Comparison of ENCODE assay signal across 8 mouse cellular contexts in the genomic region with DNA sequence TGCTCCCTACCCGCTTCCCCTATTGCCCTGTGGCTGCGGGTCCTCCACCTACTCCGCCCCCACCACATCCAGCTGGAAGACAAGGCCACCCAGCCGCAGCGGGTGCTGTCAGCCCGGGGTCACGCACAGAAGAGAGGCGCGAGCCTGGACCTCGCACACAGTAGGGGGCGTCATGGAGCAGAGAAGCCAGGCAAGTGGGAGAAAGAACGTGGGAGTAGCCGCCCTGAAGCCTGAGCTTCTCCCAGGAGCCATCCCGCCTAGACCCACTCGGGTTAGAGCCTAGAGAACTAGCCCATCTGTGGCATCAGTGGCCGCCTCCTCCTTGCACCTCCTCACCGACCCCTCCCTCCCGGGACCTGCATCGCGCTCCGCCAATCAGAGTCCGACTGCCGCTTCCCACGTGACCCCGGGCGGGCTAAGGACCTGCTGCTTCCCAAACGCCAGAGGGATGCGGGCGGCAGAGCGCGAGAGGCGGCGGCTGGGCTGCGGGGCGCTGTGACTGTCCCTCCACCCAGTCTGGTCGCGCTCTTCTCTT. TPM values are rescaled to one million over a fixed set of nuclear protein-coding genes. Genes with fewer than 3 reads are reported as not detected.
A peak's percentile ranks its signal among the peaks of the same experiment; 100 is the strongest.
DNase-seq lines count a peak whose midpoint lies in the region; TF ChIP-seq lines count a peak whose summit lies in the region.

No protein-coding gene starts in this region.

- H3K9me3 ChIP-seq in hindbrain, embryonic 10.5 days, result no peaks in the 10 kb centered on the region

- H3K4me3 ChIP-seq in hindbrain, embryonic 10.5 days, result peak overlapping the region; percentile 76
- peak overlapping the region; percentile 67 for H3K4me3 ChIP-seq in olfactory bulb, adult 2 months (ENCODE audit: insufficient read depth, low read depth, low read length)

- H3K36me3 ChIP-seq in hindbrain, embryonic 10.5 days, result no peaks in the 10 kb centered on the region

- WGBS in hindbrain, embryonic 10.5 days, result under 1% methylated on average over 37 of the region's 37 CpGs
- WGBS in olfactory bulb, adult 2 months, result under 1% methylated on average over 37 of the region's 37 CpGs

- peak; percentile 95 for DNase-seq in MN1 (ENCODE audit: low spot score)
- peak; percentile 99 for DNase-seq in cerebellum, postnatal 10 days
- peak; percentile 95 for DNase-seq in frontal cortex, postnatal 10 days (ENCODE audit: low spot score in 2 of 2)
- DNase-seq in hindbrain, embryonic 10.5 days (ENCODE audit: low spot score), result peak; percentile 96
- peak; percentile 97 for DNase-seq in layer of hippocampus, adult 8-10 months (ENCODE audit: low spot score in 2 of 2)
- peak; percentile 78 to 80 for DNase-seq in lung, adult 18-20 months
- DNase-seq in thymus, postnatal 25 days, result peak; percentile 50

- peak overlapping the region; percentile 84 for H3K27ac ChIP-seq in hindbrain, embryonic 10.5 days
- peak overlapping the region; percentile 94 for H3K27ac ChIP-seq in olfactory bulb, adult 2 months (ENCODE audit: insufficient read depth, low read depth, low read length)

- TF ChIP-seq POLR2A in olfactory bulb, adult 2 months (IDR thresholded peaks at IDR 0.05; ENCODE audit: insufficient read depth, low read depth, low read length), result peak; percentile 92

- peaks cover 64% of the 10 kb centered on the region for H3K27me3 ChIP-seq in hindbrain, embryonic 10.5 days (ENCODE audit: insufficient read depth, poor library complexity, severe bottlenecking)

- H3K4me1 ChIP-seq in hindbrain, embryonic 10.5 days (replicated peaks), result peaks cover 28% of the 10 kb centered on the region
- H3K4me1 ChIP-seq in olfactory bulb, adult 2 months (ENCODE audit: control insufficient read depth, insufficient read depth, low read length), result no peaks in the 10 kb centered on the region

- peak; percentile 37; the same call in 1 of the 2 replicates for TF ChIP-seq CTCF in olfactory bulb, adult 2 months (IDR thresholded peaks at IDR 0.05; ENCODE audit: insufficient read depth, low read depth, low read length)

RNA-seq across cellular contexts. Expression of a gene that starts 26.7 kb away (rescaled TPM):
- 10.6 and 11.9 TPM in 2 replicates for polyA plus RNA-seq in hindbrain, embryonic 10.5 days (2016; fragmentation: Nextera tagmentation; extraction: Ambion mirVana)
- total RNA-seq in layer of hippocampus, adult 8-10 months (2022), result 10 to 100 TPM; 53.0 to 55.6 (median 53.6) TPM
- polyA plus RNA-seq in olfactory bulb, adult 2 months (2012; ENCODE audit: insufficient read depth, insufficient read length, low replicate concordance, missing spikeins), result not detected in 2 replicates

Comparison
In these comparisons a context has a peak if more than half of its experiments do, and no peak if none do; other contexts are left out.
1. Peak in every context shown above with its lines: DNase-seq, H3K4me3 ChIP-seq and H3K27ac ChIP-seq.